Mouse (Mus musculus) kidney, postnatal 25 days (tissue): ENCODE data around the gene Chst11.
A peak's percentile ranks its signal among the peaks of the same experiment; 100 is the strongest.

ENCODE experiments used
- DNase-seq, 2 experiments: peaks; one replicate each; pipeline ENCODE4 v3.0.0; 2021; ENCODE audit warnings: mixed read lengths in 2 of 2

The Chst11 gene

DNA sequence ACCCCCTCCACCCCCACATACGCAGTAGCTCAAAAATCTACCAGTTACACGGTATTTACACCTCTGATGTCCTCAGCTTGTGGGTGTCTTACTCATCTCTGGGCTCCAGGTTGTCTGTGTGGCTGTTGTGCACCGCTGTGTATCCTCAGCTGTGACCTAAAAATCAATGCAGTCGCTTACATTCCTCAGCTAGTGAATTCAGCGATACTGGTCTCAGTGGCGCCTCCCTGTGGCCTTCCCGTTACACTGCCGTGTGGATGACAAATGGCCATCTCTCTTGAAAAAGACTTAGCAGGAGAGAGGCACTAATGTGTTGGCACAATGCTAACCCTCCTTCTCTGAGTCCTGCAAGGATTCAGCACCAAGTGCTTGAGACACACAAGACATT is 197.3 kb downstream of the Chst11 start:
- peak; percentile 66 to 72 for DNase-seq

DNA sequence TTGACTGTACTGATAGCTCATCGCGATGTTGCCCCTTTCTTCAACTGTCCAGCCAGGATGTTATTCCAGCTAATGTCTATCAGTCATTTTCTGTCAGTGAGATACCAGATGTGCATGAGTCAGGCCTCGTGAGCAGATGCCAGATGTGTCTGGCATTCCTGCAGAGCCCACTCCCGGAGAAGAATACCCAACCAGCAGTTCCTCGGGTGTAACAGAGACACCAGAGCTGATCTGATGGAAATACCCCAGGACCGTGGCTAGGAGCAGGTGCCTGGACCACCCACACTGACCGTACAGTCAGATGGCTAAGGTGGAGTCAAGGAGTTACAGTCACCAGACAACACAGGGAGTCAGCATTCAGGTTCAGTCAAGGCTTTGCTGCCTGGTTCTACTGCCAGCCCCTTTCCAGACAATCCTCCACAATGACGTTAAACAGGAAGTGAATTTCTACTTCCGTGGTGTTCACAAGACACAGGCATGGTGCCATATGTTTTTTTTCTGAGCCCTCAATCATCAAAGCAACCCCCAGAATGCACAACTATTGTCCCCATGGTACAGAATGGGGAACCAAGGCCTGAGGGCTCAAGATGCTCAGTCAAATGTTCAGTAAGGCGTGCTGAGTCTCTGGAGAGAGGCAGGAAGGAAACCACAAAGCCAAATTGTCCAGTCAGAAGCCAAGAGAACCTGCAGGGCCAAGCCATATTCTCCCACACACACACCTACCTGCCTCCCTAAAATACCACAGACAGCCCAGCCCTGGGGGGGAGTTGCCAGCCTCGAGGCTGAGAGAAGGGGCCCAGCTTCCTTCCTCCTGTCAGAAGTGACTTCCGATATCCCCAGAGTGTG is 198.6 kb downstream of the Chst11 start:
- no peak for DNase-seq

DNA sequence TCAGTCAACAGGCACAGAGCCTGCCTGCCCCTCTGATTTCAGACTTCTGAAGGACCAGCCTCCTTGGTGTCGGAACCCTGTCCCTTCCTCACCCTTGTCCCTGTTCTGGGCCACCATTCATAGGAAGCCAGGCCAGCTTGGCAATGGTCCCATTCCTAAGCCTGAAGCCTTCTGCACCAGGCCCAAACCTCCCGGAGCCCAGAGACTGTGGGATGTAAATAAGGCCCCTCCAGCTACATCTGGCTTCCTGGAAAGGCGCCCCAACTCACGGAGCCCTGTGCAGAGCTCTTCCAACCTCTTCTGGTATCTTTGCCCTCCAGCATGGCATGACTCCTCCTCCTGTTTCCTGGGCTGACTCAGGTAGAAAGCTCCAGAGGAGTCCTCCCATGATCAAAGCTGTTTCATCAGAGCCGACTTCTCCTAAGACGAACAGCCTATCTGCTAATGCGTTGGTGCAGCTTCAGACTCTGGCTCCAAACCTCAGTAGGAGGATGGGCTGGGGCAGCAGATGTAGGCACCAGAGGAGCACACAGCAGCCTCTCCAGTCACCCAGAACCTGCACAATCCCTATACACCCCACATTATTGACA is 199.3 kb downstream of the Chst11 start:
- DNase-seq = peak; percentile 69 to 73

- peak; percentile 47 to 77 for DNase-seq
Observed at GRCm38 (mm10) chr10:83185121-83185520, 199.8 kb downstream of the Chst11 start.

DNA sequence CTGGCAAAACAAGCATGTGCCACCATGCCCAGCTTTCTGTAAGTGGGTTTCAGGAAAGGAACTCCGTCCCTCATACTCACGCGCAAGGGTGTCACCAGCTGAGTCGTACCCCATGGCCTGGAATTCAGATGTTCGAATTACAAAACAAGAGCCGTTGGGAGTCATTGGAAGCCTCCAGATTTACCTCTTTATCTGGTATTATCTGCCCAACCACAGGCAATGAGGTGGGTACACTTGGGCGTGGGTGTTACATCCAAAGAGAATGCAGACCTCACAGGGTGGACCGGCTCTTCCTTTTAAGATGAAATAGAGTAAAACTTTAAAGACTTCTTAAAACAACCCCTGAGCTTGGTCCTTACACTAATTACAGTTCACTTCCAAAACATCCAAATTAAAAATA is 200.9 kb downstream of the Chst11 start:
- no peak for DNase-seq

DNA sequence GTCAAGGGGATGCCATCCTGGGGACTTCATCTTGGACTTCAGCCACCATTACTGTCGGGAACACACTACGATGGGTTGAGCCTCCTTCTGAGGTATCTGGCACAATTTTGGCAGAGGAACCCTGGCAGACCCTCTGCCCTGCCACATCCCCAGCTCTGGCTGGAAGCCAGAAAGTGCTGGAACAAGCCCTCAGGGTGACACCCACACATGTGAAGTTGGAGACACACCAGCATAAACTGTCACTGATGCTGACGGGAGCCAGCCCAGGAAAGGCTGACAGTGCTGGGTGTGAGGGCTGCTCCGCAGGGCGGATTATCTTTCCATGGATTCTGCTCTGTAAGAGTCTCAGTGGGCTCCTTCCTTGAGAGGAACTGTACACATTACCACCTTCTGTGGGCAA is 201.7 kb downstream of the Chst11 start:
- no peak for DNase-seq

- no peak for DNase-seq
Observed at GRCm38 (mm10) chr10:83189071-83189470, 203.8 kb downstream of the Chst11 start.

DNA sequence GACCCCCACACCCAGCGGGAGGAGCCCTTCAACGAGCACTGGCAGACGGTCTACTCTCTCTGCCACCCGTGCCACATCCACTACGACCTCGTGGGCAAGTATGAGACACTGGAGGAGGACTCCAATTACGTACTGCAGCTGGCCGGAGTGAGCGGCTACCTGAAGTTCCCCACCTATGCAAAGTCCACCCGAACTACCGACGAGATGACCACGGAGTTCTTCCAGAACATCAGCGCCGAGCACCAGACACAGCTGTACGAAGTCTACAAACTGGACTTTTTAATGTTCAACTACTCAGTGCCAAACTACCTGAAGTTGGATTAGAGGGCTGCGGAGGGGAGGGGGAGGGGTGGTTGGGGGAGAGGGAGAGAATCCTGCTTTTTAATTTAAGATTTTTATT is 206.2 kb downstream of the Chst11 start:
- DNase-seq = peak; percentile 39 to 77

GRCm38 (mm10) chr10:83191982-83192381 is 206.7 kb downstream of the Chst11 start:
- no peak for DNase-seq

DNA sequence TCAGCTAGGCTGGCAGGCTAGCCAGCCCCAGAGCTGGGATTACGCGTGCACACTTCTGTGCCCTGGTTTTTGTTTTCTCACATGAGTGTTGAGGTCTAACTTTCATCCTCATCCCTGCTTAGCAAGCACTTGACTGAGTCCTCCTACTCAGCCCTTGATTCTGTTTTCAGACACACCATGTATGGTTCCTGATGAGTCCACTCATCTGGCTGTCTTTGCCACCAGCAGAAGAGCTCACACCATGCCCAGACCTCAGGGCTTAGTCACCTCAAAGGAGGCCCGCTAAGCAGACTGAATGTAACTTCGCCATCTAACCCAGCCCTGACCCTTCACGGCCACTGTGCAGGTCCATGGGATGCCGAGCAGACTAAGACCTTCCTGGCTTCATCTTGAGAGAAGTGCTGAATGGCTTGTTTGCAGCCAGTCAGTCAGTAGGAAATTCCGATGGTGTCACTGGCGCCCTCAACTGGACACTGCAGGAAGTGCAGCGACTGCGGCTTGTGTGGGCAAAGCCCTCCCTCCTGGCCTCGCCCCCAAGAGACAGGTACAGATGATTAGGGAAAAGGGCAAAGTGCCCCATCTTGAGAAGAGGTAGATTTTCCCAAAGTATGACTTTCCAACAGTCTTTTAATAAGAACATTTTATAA is 212.5 kb downstream of the Chst11 start:
- DNase-seq = peak; percentile 75 to 84

GRCm38 (mm10) chr10:83198692-83199091 is 213.4 kb downstream of the Chst11 start:
- no peak for DNase-seq

DNA sequence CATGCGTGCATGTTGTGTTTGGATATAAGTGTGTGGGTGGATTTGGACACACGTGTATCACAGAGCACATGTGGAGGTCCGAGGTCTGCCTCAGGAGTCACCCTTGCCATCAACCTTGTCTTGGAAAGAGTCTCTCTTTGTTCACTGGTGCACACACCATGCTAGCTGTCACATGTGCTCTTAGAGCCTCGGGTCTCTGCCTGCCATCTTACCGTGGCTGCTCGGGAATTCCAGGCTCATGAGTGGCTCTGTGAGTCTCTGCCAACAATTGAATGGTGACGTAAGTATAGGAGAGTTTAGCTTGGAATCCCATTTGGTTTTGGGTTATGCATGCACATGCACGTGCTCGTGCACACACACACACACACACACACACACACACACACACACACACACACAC is 214.0 kb downstream of the Chst11 start:
- no peak for DNase-seq

- DNase-seq = no peak
Observed at GRCm38 (mm10) chr10:83201525-83201924, 216.2 kb downstream of the Chst11 start.

DNA sequence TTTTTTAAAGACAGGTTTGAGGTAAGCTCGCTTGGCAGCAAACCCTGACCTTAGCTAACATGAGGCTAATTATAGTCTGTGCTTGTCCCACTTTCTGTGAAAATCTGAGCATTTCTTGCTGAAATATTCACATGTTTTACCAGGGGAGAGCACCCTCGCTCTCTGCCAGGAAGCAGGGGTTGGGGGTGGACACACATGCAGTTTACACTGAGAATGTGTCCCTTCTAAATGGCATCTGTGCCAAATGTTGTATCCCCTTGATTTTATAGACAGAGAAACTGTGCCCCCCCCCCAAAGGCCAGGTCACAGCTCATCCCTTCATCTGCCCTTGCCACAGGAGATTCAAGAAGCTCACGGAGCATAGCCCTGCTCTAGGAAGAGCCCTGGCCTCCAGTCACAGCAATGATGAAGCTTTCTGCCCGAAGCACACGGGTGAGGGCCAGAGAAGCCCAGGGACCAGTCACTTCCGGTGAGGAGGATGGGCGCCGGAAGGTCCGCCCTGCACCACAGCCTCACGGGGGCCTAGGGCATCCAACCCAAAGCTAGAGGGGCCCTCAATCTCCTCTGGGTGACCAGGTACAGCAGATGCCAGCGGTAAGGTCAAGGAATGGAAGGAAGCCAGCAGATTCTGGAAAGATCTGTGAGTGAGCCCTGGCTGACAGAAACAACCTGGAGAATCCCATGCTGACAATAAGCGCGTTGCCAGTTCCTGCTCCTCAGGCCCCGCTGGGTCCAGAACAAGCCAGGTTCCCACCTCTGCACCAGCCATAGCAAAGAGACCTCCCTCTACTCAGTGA is 217.8 kb downstream of the Chst11 start:
- DNase-seq = no peak

DNA sequence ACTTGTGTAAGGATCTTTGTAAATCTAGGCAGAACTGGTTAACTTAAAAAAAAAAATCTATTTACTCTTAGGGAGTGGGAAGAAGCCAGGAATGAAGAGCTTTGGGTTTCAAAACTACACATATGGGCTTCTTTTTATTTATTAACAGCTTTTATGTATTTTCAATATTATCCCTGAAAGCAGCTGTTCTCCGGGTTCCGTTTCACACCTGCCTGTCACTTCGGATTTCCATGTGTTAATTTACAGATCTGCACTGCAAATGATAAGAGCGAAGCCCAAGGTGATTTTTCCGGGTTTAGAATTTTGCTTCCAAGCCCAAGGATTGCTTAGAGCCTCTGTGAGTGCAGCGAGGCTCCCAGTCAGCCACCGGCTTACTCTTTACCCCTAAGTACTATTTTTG is 223.1 kb downstream of the Chst11 start:
- DNase-seq = no peak

DNA sequence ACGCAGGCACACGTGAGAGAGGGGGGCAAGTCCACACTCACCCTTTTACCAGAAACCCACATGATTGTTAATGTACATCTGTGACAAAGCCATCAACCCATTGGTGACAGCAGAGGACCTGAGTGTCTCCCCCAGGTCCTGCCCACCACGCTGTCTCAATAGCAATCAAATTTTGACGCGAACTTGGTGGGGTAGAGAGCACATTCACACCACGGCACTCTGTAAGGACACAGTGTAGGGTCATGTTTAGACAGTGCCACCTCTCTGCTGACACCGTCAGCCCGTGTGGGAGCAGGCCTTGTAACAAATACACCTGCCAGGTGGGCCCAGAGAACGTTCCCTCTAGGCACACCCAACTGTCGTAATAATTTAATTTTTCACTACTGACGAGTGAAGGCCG is 224.1 kb downstream of the Chst11 start:
- DNase-seq = no peak

GRCm38 (mm10) chr10:83210122-83210521 is 224.8 kb downstream of the Chst11 start:
- no peak for DNase-seq

GRCm38 (mm10) chr10:83210968-83211583 is 225.8 kb downstream of the Chst11 start:
- DNase-seq = no peak

- DNase-seq = no peak
Observed at GRCm38 (mm10) chr10:83212618-83213017, 227.3 kb downstream of the Chst11 start.

- DNase-seq = no peak
Observed at GRCm38 (mm10) chr10:83215559-83215958, 230.3 kb downstream of the Chst11 start.

GRCm38 (mm10) chr10:83217256-83217655 is 232.0 kb downstream of the Chst11 start:
- no peak for DNase-seq

- no peak for DNase-seq
Observed at GRCm38 (mm10) chr10:83218778-83219177, 233.5 kb downstream of the Chst11 start.

DNA sequence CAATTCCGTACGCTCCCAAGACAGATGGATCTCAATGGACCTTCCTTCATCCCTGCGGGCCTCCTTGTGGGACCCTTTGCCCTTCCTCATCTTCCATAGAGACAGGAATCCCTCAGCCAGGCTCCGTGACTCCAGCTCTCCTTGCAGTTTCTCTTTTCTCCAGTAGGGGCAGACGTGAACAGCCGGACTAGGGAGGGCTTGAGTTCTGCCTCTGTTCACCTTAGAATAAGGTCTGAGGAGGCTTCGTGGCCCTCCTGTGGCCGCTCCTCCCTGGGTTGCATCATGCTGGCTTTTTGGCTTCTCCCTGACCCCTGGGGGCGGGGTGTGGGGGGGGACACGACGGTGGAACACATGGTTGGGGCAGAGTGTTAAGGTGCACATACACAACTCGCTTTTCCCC is 234.4 kb downstream of the Chst11 start:
- peak; percentile 57 to 66 for DNase-seq
